Mouse (Mus musculus) myocyte (in vitro differentiated cells): ENCODE measurements at regions not wholly inside any gene's neighbourhood (a gene's known extent, or its start where the extent isn't known, plus 50 kb on each side); places are given as distances from the start of the nearest gene placed in this dataset.

Experiments used
- CEBPB ChIP-seq: IDR thresholded peaks from 2 replicates; pipeline ENCODE4 v1.6.1; 2011; ENCODE audit warnings: mild to moderate bottlenecking, moderate library complexity; ENCODE audit not compliant: poor library complexity, insufficient read depth, severe bottlenecking
- MAX ChIP-seq: IDR thresholded peaks from one replicate; pipeline ENCODE4 v1.6.1; 2011; ENCODE audit warnings: low read depth, mild to moderate bottlenecking, control low read depth
- MYOG ChIP-seq, 3 experiments: IDR thresholded peaks; one replicate each; pipeline ENCODE4 v1.6.1; 2011; ENCODE audit warnings: control low read depth in 2 of 3, low read depth in 2 of 3, mild to moderate bottlenecking in 2 of 3; ENCODE audit not compliant: insufficient read length in 2 of 3, control insufficient read depth in 1 of 3, insufficient read depth in 1 of 3
- POLR2A ChIP-seq: IDR thresholded peaks from one replicate; pipeline ENCODE4 v1.6.1; 2011; ENCODE audit warnings: low read depth, mild to moderate bottlenecking, control low read depth, moderate library complexity; ENCODE audit not compliant: insufficient read length
- POLR2AphosphoS2 ChIP-seq: IDR thresholded peaks from one replicate; pipeline ENCODE4 v1.6.1; 2011; ENCODE audit warnings: low read depth, control low read depth; ENCODE audit not compliant: insufficient read length
- SRF ChIP-seq: IDR thresholded peaks from one replicate; pipeline ENCODE4 v1.6.1; 2011; ENCODE audit warnings: low read depth; ENCODE audit not compliant: control insufficient read depth, insufficient read length
- USF1 ChIP-seq: IDR thresholded peaks from one replicate; pipeline ENCODE4 v1.6.1; 2011; ENCODE audit warnings: low read depth, mild to moderate bottlenecking, control low read depth, moderate library complexity

DNA sequence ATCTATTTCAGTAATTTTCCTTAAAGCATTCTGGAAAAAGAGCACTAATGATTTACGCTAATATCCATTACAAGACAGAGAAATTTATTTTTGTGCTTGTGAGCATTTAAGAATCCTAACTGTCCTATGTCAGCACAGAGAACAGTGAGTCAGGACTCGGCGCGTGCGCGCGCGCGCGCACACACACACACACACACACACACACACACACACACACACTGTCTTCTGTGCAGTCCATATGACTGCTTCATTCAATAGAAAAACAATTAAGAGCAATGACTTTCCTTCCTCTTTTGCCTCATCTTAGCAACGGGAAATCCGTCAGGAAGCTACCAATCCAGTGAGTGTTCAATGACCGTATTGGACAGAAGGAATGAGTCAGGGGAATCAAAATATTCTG, 53.3 kb upstream of the Rnf32 start:
- TF ChIP-seq MYOG (IDR thresholded peaks at IDR 0.05; ENCODE audit: control insufficient read depth in 1 of 3, insufficient read depth in 1 of 3, insufficient read length in 2 of 3, low read depth in 2 of 3) (no peak), USF1 (no peak), MAX (no peak), CEBPB (no peak), SRF (no peak), POLR2A (no peak), POLR2AphosphoS2 (no peak)
